Mouse (Mus musculus) hindbrain, embryonic 15.5 days (tissue): ENCODE data around the gene Tec. TPM values are rescaled to one million over a fixed set of nuclear protein-coding genes. Genes with fewer than 3 reads are reported as not detected.

Experiments
- ATAC-seq: fragments of 200-750 bp; cut with Nextera tagmentation; 2 replicates; pipeline ENCODE4 v1.8.0; 2017; ENCODE audit warnings: low read depth, moderate number of reproducible peaks, moderate TSS enrichment; ENCODE audit not compliant: low FRiP score
- H3K27ac ChIP-seq: fragments of 300-500 bp; sonication (generic); replicated peaks from 2 replicates; pipeline ENCODE4 v1.5.1; 2015; ENCODE audit warnings: mild to moderate bottlenecking, inconsistent platforms
- H3K27me3 ChIP-seq: fragments of 300-500 bp; sonication (generic); 2 replicates; pipeline ENCODE4 v1.6.1; 2015; ENCODE audit warnings: control low read depth, inconsistent platforms
- H3K36me3 ChIP-seq: fragments of 300-500 bp; sonication (generic); 2 replicates; pipeline ENCODE4 v1.6.1; 2015; ENCODE audit warnings: control low read depth, inconsistent platforms
- H3K4me1 ChIP-seq: fragments of 300-500 bp; sonication (generic); replicated peaks from 2 replicates; pipeline ENCODE4 v1.6.1; 2015; ENCODE audit warnings: control low read depth, inconsistent platforms
- H3K4me2 ChIP-seq: fragments of 300-500 bp; sonication (generic); 2 replicates; pipeline ENCODE4 v1.6.1; 2015; ENCODE audit warnings: moderate library complexity, mild to moderate bottlenecking, inconsistent platforms
- H3K4me3 ChIP-seq: fragments of 300-500 bp; sonication (generic); 2 replicates; pipeline ENCODE4 v1.5.1; 2015; ENCODE audit warnings: mild to moderate bottlenecking, inconsistent platforms
- H3K9ac ChIP-seq: fragments of 300-500 bp; sonication (generic); 2 replicates; pipeline ENCODE4 v1.6.1; 2015; ENCODE audit warnings: inconsistent platforms
- H3K9me3 ChIP-seq: fragments of 300-500 bp; sonication (generic); 2 replicates; pipeline ENCODE4 v1.6.1; 2016; ENCODE audit warnings: control low read depth, inconsistent platforms
- WGBS: fragments of 180-500 bp; shearing (Covaris S2); methylation state at CpG from one replicate; pipeline ENCODE4 v1.1.7; 2015; 5-methylcytosine and 5-hydroxymethylcytosine counted together
- polyA plus RNA-seq: library from polyadenylated mRNA; unstranded; fragments of >200 nt; fragmentation: Nextera tagmentation; extraction: Ambion mirVana; gene quantifications from 2 replicates; pipeline ENCODE4 v1.2.1, GENCODE M21; 2015

Tec gene
- polyA plus RNA-seq = 8.3 and 8.8 TPM in 2 replicates

DNA sequence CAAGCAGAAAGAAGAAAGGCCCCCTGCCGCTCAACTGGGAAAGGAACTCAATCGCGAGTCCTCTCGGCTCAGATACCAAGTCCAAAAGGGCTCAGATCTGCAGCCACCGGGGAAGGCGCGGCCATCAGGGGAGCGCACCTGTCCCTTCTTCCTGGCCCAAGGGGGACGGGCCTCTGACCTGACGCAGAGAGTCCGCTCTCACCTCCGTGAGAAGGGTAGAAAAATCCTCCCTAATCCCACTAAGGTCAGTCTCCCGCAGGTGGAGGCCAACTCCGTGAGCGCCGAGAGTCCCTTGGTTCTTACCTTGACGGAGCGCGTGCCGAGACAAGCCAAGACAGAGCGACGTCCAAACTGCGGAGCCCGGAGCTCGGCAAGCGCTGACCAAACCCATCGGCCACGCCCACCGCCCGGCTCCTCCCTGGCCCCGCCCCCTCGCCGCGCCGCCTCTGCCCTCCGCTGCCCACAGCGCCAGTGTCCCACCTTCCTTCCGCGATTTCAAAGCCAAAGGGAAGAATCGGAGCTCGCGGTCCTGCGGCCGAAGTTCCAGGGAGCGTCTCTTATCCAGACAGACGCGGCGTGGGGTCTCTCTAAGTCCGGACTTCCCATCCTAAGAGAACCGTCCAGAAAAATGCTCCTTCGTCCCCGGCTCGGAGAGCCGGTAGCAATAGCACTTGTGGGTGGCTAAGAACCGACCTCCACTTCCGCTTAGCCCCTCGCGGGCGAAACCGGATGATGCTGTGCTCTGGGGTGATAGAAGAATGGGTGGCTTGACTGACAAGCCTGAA, at the start of gene Tec:
Tec (minus strand) TSS at position 393 of the 785 bp plus-strand sequence.
- Histone ChIP-seq H3K27ac (no peak within 1 kb of the TSS), H3K4me1 (peaks cover 8% of the 10 kb centered on the region), H3K27me3 (peaks cover 14% of the 10 kb centered on the region), H3K4me3 (peak within 1 kb of the TSS; percentile 51), H3K36me3 (no peaks in the 10 kb centered on the region), H3K9ac (peak within 1 kb of the TSS; percentile 41), H3K9me3 (no peaks in the 10 kb centered on the region), H3K4me2 (peak within 1 kb of the TSS; percentile 93)
- ATAC-seq = peak; percentile 90
- WGBS = under 1% methylated on average over 60 of the region's 60 CpGs

DNA sequence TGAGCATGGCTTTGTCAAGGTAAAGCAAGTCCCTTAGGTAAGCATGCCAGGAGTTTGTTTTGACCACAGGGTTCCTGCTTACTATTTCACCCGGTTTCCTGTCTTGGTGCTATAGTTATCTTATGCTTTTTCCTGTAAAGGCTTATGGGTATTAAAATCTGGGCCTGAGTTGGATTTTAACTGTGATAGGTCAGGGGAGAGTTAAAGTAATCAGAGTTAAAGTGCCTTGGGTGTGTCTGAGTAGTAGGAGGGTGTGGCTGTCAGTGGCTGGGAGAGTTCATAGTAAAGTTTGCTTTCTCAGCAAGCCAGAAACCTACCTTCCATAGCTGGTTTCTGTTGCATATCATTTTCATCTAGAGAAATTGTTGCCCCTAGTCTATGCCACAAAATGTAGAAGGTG, 48.6 kb upstream of the Tec start:
- Histone ChIP-seq H3K27ac (no peak overlapping the region), H3K27me3 (no peaks in the 10 kb centered on the region), H3K9me3 (no peaks in the 10 kb centered on the region), H3K4me1 (peaks cover 32% of the 10 kb centered on the region), H3K36me3 (no peaks in the 10 kb centered on the region), H3K4me3 (peak overlapping the region; percentile 82; the same call in 1 of the 2 replicates), H3K4me2 (peak overlapping the region; percentile 62), H3K9ac (no peak overlapping the region)
- WGBS = 71% methylated on average over 1 of the region's 1 CpGs
- ATAC-seq = no peak

DNA sequence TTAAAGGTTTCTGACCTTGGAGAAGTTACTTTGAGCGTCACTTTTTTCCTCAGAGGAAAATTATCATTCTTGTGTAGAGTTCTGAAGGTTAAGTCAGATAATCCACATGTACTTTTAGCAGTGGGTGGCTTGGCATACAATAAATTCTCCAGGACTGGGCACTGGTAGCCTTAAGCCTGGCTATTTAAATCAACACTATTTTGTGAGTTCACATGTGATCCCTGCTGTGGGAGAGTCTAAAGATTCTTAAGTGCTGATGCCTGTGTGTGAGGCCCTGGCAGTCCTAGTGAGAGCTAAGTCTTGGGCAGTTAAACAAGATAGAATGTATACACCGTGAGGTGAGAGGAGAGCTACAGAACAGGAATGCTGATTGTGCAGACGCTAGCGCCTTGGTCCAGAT, 47.8 kb upstream of the Tec start:
- peak overlapping the region; percentile 62 for H3K4me2 ChIP-seq
- H3K9me3 ChIP-seq = no peaks in the 10 kb centered on the region
- H3K4me1 ChIP-seq = peaks cover 32% of the 10 kb centered on the region
- peak overlapping the region; percentile 96 for H3K27ac ChIP-seq
- peak overlapping the region; percentile 91 for H3K9ac ChIP-seq
- no peaks in the 10 kb centered on the region for H3K27me3 ChIP-seq
- ATAC-seq = no peak
- WGBS = 45% methylated on average over 4 of the region's 4 CpGs
- H3K36me3 ChIP-seq = no peaks in the 10 kb centered on the region
- peak overlapping the region; percentile 82 for H3K4me3 ChIP-seq

DNA sequence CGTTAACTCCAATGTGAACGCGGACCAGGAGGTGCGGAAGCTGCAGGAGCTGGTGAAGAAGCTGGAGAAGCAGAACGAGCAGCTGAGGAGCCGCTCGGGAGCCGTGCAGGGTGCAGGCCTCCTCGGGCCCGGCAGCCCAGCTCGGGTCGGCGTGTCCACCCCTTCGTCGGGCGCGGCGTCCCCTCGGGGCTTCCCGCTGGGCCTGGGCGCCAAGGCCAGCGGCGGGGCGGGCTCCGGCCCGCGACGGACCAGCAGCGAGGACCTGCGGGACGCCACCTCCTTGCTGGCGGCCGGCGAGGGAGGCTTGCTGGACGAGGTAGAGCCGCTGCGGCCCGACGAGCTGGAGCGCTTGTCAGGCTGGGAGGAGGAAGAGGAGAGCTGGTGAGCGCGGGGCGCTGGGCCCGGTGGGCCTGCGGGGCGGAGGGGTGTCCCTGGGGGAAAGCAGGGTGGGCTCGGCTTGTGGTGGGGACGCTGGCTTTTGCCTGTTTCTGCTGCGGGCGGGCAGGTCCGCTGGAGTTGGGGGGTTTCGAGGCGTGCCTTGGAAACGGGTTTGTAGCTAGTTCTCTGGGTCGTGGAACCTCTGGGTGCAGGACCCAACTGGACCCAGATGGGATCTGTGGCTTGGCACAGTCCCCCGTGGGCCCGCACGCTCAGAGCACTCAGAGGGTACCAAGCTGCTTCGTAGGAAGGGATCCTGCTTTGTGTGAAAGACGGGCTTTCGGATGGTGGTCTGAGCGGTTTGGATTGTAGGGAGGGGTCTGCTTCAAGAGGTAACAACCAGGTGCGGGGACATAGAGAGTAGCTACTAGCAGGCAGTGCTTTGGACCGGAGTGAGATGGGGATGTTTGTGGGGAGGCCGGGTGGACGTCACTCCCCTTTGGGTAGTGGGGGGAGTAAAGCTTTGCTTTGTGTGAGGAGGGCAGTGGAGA, 46.6 kb upstream of the Tec start:
- Histone ChIP-seq H3K9me3 (no peaks in the 10 kb centered on the region), H3K27ac (peak overlapping the region; percentile 96), H3K4me2 (peak overlapping the region; percentile 62), H3K9ac (peak overlapping the region; percentile 91), H3K4me3 (peak overlapping the region; percentile 82), H3K4me1 (peaks cover 32% of the 10 kb centered on the region), H3K36me3 (no peaks in the 10 kb centered on the region), H3K27me3 (no peaks in the 10 kb centered on the region)
- peak; percentile 56 for ATAC-seq
- under 1% methylated on average over 65 of the region's 66 CpGs for WGBS

DNA sequence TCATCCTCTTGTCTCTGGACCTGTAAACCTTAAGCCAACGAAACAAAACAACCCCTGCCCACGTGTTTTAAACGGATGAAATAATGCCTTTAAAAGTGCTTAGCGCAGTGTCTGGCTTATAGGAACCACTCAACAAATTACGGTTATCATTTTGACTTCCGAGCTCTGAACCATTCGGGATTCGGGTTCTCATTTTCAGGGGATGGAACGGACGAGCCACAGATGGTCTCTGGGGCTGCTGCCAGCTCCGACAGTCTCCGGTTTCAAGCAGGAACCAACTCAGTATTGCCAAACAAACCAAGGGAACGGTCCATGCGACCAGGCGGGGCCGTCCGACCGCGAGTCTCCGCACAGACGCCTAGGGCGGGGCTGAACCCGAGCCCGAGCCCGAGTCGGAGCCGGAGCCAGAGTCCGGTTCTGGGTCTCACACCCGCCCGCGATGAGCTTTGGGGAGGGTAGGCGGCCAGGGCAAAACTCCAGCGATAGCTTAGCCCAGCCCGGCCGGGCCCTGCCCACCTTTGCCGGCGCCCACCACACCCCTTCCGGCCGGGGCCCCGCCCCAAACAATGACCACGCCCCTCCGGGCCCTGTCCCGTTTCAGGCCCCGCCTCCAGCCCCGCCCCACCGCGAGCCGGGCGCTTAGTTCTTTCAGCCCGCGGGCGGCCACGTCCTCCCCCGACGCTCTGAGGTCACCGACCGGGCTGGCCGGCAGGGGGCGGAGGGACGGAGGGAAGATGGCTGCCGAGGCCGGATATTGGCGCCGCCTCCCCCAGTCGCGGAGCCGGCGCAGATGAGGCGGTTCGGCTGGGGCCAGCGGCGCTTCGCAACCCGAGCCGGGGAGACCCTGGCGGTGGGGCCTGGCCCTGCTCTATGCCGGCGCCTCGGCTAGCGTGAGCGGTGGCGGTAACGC, 45.6 kb upstream of the Tec start, which contains the start of gene Slain2:
Slain2 (plus strand) TSS at position 657 of the 910 bp plus-strand sequence.
- H3K4me2 ChIP-seq = peak within 1 kb of the TSS; percentile 62
- peak within 1 kb of the TSS; percentile 96 for H3K27ac ChIP-seq
- ATAC-seq = peak; percentile 94
- peak within 1 kb of the TSS; percentile 91 for H3K9ac ChIP-seq
- no peaks in the 10 kb centered on the region for H3K36me3 ChIP-seq
- no peaks in the 10 kb centered on the region for H3K9me3 ChIP-seq
- 1% methylated on average over 83 of the region's 83 CpGs for WGBS
- peak within 1 kb of the TSS; percentile 82 for H3K4me3 ChIP-seq
- H3K27me3 ChIP-seq = no peaks in the 10 kb centered on the region
- peaks cover 30% of the 10 kb centered on the region for H3K4me1 ChIP-seq

DNA sequence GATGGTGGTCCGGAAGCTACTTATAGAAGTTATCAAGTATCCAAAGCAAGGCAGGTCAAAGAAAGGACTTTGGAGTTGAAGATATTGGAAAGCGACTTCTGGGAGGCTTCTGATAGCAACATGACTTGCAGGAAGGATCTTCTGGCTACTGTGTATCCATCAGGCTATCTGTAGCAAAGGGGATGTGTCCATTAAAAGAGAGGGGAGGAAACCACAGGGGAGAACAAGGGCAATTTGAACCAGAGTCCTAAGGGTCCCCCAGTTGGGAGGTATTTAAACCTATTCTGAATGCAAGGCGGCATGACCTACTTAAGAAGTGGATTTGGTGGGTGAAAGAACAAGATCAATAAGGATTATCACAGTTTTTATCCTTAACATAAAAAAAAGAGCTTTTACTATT, 43.0 kb upstream of the Tec start:
- H3K9ac ChIP-seq = no peak overlapping the region
- 92% methylated on average over 3 of the region's 3 CpGs for WGBS
- no peaks in the 10 kb centered on the region for H3K9me3 ChIP-seq
- H3K27ac ChIP-seq = no peak overlapping the region
- H3K36me3 ChIP-seq = no peaks in the 10 kb centered on the region
- ATAC-seq = no peak
- peaks cover 16% of the 10 kb centered on the region for H3K4me1 ChIP-seq
- H3K27me3 ChIP-seq = no peaks in the 10 kb centered on the region
- no peak overlapping the region for H3K4me2 ChIP-seq
- H3K4me3 ChIP-seq = no peak overlapping the region

DNA sequence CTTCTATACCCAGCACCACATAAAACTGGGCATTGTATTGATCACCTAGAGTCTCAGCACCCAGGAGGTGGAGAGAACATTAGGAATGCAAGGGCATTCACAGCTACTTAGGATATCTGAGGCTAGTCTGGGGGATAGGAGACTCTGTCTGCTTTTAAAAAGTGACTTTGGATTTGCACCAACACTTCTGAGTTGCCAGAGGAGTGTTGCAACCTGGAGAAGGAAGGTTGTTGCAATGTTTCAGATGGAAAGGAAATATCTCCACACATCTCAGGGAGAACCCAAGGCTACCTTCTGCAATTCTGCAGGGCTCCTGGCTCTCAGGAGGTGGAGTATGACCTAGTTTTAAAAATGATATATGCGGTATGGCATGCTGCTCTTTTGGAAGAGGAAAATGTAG, 42.1 kb upstream of the Tec start:
- Histone ChIP-seq H3K27me3 (no peaks in the 10 kb centered on the region), H3K4me1 (peaks cover 8% of the 10 kb centered on the region), H3K9ac (no peak overlapping the region), H3K4me2 (no peak overlapping the region), H3K4me3 (no peak overlapping the region), H3K27ac (no peak overlapping the region), H3K9me3 (no peaks in the 10 kb centered on the region), H3K36me3 (no peaks in the 10 kb centered on the region)
- no peak for ATAC-seq
- 95% methylated on average over 1 of the region's 1 CpGs for WGBS

DNA sequence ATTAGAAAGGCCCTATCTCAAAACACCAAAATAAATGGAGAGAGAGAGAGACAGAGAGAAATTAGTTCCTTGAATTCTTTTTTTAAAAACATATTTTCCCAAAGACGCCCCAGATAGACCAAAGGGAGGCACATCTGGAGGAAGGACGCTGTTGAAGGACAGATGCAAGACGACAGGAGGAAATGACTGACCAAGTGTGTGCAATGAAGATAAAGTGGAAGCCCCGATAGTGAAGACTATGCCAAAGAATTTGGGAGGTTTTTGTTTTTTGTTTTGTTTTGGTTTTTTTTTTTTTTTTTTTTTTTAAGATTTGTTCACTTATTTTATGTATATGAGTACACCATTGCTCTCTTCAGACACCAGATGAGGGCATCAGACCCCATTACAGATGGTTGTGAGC, 41.1 kb upstream of the Tec start:
- 88% methylated on average over 4 of the region's 4 CpGs for WGBS
- H3K27ac ChIP-seq = no peak overlapping the region
- H3K4me1 ChIP-seq = peaks cover 8% of the 10 kb centered on the region
- no peaks in the 10 kb centered on the region for H3K36me3 ChIP-seq
- H3K27me3 ChIP-seq = no peaks in the 10 kb centered on the region
- H3K4me2 ChIP-seq = no peak overlapping the region
- H3K9me3 ChIP-seq = no peaks in the 10 kb centered on the region
- no peak for ATAC-seq
- H3K9ac ChIP-seq = no peak overlapping the region
- no peak overlapping the region for H3K4me3 ChIP-seq

DNA sequence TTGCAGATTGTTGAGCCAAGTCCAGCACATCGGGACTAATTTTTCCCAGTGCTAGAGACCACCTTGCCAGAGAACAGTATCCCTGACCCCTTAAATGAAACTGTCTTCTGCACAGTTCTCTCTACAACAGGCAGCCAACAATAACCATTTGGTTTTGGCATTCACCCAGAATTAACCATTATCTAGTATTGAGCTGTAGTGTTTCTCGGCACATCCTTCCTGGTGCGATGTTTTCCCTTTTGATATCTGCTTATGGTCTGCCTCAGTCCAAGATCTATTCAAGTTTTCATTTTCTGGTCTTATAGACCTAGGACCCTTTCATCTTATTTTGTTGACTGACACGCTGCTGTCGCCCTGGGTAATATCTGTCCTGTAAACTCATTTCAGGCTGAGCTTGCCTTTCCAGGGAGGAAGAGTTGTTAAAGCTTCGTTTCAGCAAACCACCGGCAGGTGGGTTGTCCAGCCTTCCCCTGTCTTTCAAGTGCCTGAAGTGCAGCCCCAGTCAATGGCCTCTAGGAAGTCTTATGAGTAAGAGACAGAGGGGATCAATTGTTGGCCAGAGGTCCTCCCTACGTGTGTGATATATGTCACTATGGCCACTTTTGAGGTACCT, 40.1 kb upstream of the Tec start:
- no peak for ATAC-seq
- Histone ChIP-seq H3K9me3 (no peaks in the 10 kb centered on the region), H3K4me2 (no peak overlapping the region), H3K4me1 (peaks cover 6% of the 10 kb centered on the region), H3K4me3 (no peak overlapping the region), H3K27me3 (no peaks in the 10 kb centered on the region), H3K9ac (no peak overlapping the region), H3K36me3 (no peaks in the 10 kb centered on the region), H3K27ac (no peak overlapping the region)
- 88% methylated on average over 8 of the region's 8 CpGs for WGBS

DNA sequence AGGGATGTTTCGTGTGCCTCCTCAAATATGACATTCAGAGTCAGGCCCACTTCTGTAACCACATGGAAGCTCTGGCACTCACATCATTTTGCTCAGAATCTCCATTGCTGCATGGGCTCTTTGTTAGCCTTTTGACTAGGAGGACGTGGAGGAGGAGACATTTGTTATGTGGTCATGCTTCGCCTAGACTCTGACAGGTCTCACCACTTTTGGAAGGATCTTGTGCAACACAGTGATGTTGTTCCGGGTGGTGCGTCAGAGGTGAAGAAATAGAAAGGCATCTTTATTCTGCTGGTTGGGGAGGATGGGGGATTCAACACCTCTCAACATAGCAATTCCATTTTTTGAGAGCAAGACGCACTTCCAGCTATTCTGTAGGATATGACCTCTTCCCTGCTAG, 39.1 kb upstream of the Tec start:
- Histone ChIP-seq H3K27ac (no peak overlapping the region), H3K9ac (no peak overlapping the region), H3K27me3 (no peaks in the 10 kb centered on the region), H3K36me3 (no peaks in the 10 kb centered on the region), H3K4me3 (no peak overlapping the region), H3K4me2 (no peak overlapping the region), H3K9me3 (no peaks in the 10 kb centered on the region), H3K4me1 (no peaks in the 10 kb centered on the region)
- 82% methylated on average over 6 of the region's 6 CpGs for WGBS
- ATAC-seq = no peak
